Mouse (Mus musculus) heart, embryonic 10.5 days (tissue): ENCODE measurements around the gene 2700097O09Rik. TPM values are rescaled to one million over a fixed set of nuclear protein-coding genes. Genes with fewer than 3 reads are reported as not detected.
"Not testable (repeated sequence)": the region's sequence is repeated elsewhere in the genome, so short reads cannot be mapped to it uniquely, and the experiment has no call there.

ENCODE experiments used
- DNase-seq: peaks from one replicate; pipeline ENCODE4 v3.0.0-alpha.2; 2017; ENCODE audit warnings: low spot score
- H3K27ac ChIP-seq: fragments of 300-500 bp; sonication (generic); 2 replicates; pipeline ENCODE4 v1.5.1; 2016; ENCODE audit warnings: mild to moderate bottlenecking
- H3K27me3 ChIP-seq: fragments of 300-500 bp; sonication (generic); 2 replicates; pipeline ENCODE4 v1.6.1; 2016; ENCODE audit warnings: mild to moderate bottlenecking; ENCODE audit not compliant: poor library complexity, insufficient read depth, severe bottlenecking
- H3K36me3 ChIP-seq: fragments of 300-500 bp; sonication (generic); 2 replicates; pipeline ENCODE4 v1.6.1; 2016; ENCODE audit warnings: mild to moderate bottlenecking, moderate library complexity
- H3K4me1 ChIP-seq: fragments of 300-500 bp; sonication (generic); 2 replicates; pipeline ENCODE4 v1.6.1; 2016; ENCODE audit warnings: mild to moderate bottlenecking
- H3K4me3 ChIP-seq: fragments of 300-500 bp; sonication (generic); 2 replicates; pipeline ENCODE4 v1.5.1; 2016; ENCODE audit warnings: mild to moderate bottlenecking, moderate library complexity
- H3K9me3 ChIP-seq: fragments of 300-500 bp; sonication (generic); 2 replicates; pipeline ENCODE4 v1.6.1; 2016; ENCODE audit warnings: mild to moderate bottlenecking, moderate library complexity
- WGBS: fragments of 180-500 bp; shearing (Covaris S2); methylation state at CpG from one replicate; pipeline ENCODE4 v1.1.7; 2016; 5-methylcytosine and 5-hydroxymethylcytosine counted together
- polyA plus RNA-seq: library from polyadenylated mRNA; unstranded; fragments of >200 nt; fragmentation: Nextera tagmentation; extraction: Ambion mirVana; gene quantifications from 2 replicates; pipeline ENCODE4 v1.2.1, GENCODE M21; 2016

Gene 2700097O09Rik
- polyA plus RNA-seq, result 30.8 and 39.8 TPM in 2 replicates

GRCm38 (mm10) chr12:55079726-55080600 lies at the start of gene 2700097O09Rik, which contains the start of gene Srp54a:
2700097O09Rik (minus strand) TSS chr12:55080110.
Srp54a (plus strand) TSS chr12:55080262.
- DNase-seq, result peak; percentile 98
- H3K27me3 ChIP-seq, H3K9me3 ChIP-seq, H3K36me3 ChIP-seq, H3K4me1 ChIP-seq: not testable (repeated sequence)
- H3K4me3 ChIP-seq, result peak within 1 kb of the TSS; percentile 68
- under 1% methylated on average over 60 of the region's 60 CpGs for WGBS
- peak within 1 kb of the TSS; percentile 88 for H3K27ac ChIP-seq

- WGBS, result no CpG with 5 or more reads among the region's 18 CpGs
- H3K36me3 ChIP-seq, H3K9me3 ChIP-seq, H3K4me3 ChIP-seq, H3K27ac ChIP-seq, H3K4me1 ChIP-seq, DNase-seq, H3K27me3 ChIP-seq: not testable (repeated sequence)
Measured at GRCm38 (mm10) chr12:55124731-55125130, 44.8 kb upstream of the 2700097O09Rik start.

- no CpG with 5 or more reads among the region's 40 CpGs for WGBS
- not testable (repeated sequence) for H3K27ac ChIP-seq, H3K27me3 ChIP-seq, H3K4me1 ChIP-seq, H3K36me3 ChIP-seq, H3K4me3 ChIP-seq, H3K9me3 ChIP-seq, DNase-seq
Measured at GRCm38 (mm10) chr12:55124242-55124641, 44.3 kb upstream of the 2700097O09Rik start, which contains the start of gene Fam177a. Fam177a (plus strand) TSS chr12:55124469.

GRCm38 (mm10) chr12:55112616-55113015 lies 32.7 kb upstream of the 2700097O09Rik start:
- WGBS, result no CpG with 5 or more reads among the region's 7 CpGs
- DNase-seq, H3K9me3 ChIP-seq: not testable (repeated sequence)

GRCm38 (mm10) chr12:55092127-55092526 lies 12.2 kb upstream of the 2700097O09Rik start:
- not testable (repeated sequence) for H3K27me3 ChIP-seq, H3K4me3 ChIP-seq, H3K9me3 ChIP-seq, H3K4me1 ChIP-seq, H3K36me3 ChIP-seq, DNase-seq, H3K27ac ChIP-seq
- WGBS, result 92% methylated on average over 2 of the region's 7 CpGs

More at GRCm38 (mm10) chr12:55112616-55113015, 32.7 kb upstream of the 2700097O09Rik start:
- not testable (repeated sequence) for H3K27me3 ChIP-seq, H3K36me3 ChIP-seq, H3K4me1 ChIP-seq, H3K27ac ChIP-seq, H3K4me3 ChIP-seq

- not testable (repeated sequence) for H3K27me3 ChIP-seq, H3K36me3 ChIP-seq, H3K4me1 ChIP-seq, DNase-seq, H3K9me3 ChIP-seq
- Histone ChIP-seq H3K27ac (peak overlapping the region; percentile 88), H3K4me3 (peak overlapping the region; percentile 68)
- under 1% methylated on average over 25 of the region's 25 CpGs for whole genome bisulfite sequencing
Measured at GRCm38 (mm10) chr12:55080601-55080942, 662 bp upstream of the 2700097O09Rik start.

- H3K4me1 ChIP-seq, H3K4me3 ChIP-seq, H3K27ac ChIP-seq, DNase-seq, H3K9me3 ChIP-seq, H3K27me3 ChIP-seq, H3K36me3 ChIP-seq: not testable (repeated sequence)
- 59% methylated on average over 2 of the region's 2 CpGs for WGBS
Measured at GRCm38 (mm10) chr12:55078706-55079105, 1.2 kb downstream of the 2700097O09Rik start.

GRCm38 (mm10) chr12:55075296-55075695 lies 4.6 kb downstream of the 2700097O09Rik start:
- no peak for DNase-seq
- 91% methylated on average over 2 of the region's 2 CpGs for WGBS
- Histone ChIP-seq H3K4me3 (no peak overlapping the region), H3K4me1 (peaks cover 4% of the 10 kb centered on the region), H3K9me3 (no peaks in the 10 kb centered on the region), H3K27me3 (no peaks in the 10 kb centered on the region), H3K27ac (no peak overlapping the region), H3K36me3 (no peaks in the 10 kb centered on the region)

GRCm38 (mm10) chr12:55073686-55074085 lies 6.2 kb downstream of the 2700097O09Rik start:
- no peak for DNase-seq
- Histone ChIP-seq H3K4me3 (no peak overlapping the region), H3K4me1 (peaks cover 4% of the 10 kb centered on the region), H3K9me3 (no peaks in the 10 kb centered on the region), H3K27me3 (no peaks in the 10 kb centered on the region), H3K36me3 (no peaks in the 10 kb centered on the region), H3K27ac (0 out of 2 replicates have a peak overlapping the region, but pooled peaks have one; percentile 7)
- 51% methylated on average over 7 of the region's 7 CpGs for WGBS

- WGBS, result 49% methylated on average over 4 of the region's 4 CpGs
- Histone ChIP-seq H3K4me1 (peaks cover 4% of the 10 kb centered on the region), H3K9me3 (no peaks in the 10 kb centered on the region), H3K36me3 (peaks cover 4% of the 10 kb centered on the region), H3K4me3 (no peak overlapping the region), H3K27ac (no peak overlapping the region), H3K27me3 (no peaks in the 10 kb centered on the region)
- no peak for DNase-seq
Measured at GRCm38 (mm10) chr12:55072495-55072894, 7.4 kb downstream of the 2700097O09Rik start.

GRCm38 (mm10) chr12:55062141-55062540 lies 17.8 kb downstream of the 2700097O09Rik start:
- H3K9me3 ChIP-seq, result no peaks in the 10 kb centered on the region
- peaks cover 18% of the 10 kb centered on the region; the same call in 1 of the 2 replicates for H3K4me1 ChIP-seq
- peaks cover 15% of the 10 kb centered on the region; the same call in 1 of the 2 replicates for H3K36me3 ChIP-seq
- H3K4me3 ChIP-seq, result no peak overlapping the region
- H3K27me3 ChIP-seq, result no peaks in the 10 kb centered on the region
- H3K27ac ChIP-seq, result no peak overlapping the region
- 93% methylated on average over 1 of the region's 1 CpGs for WGBS
- no peak for DNase-seq

GRCm38 (mm10) chr12:55061006-55061405 lies 18.9 kb downstream of the 2700097O09Rik start:
- DNase-seq, result no peak
- H3K27me3 ChIP-seq, result no peaks in the 10 kb centered on the region
- peaks cover 11% of the 10 kb centered on the region; the same call in 1 of the 2 replicates for H3K36me3 ChIP-seq

GRCm38 (mm10) chr12:55060212-55060898 lies 19.6 kb downstream of the 2700097O09Rik start:
- Histone ChIP-seq H3K4me3 (no peak overlapping the region), H3K36me3 (peaks cover 11% of the 10 kb centered on the region; the same call in 1 of the 2 replicates), H3K4me1 (peaks cover 18% of the 10 kb centered on the region; the same call in 1 of the 2 replicates), H3K27ac (no peak overlapping the region), H3K27me3 (no peaks in the 10 kb centered on the region), H3K9me3 (no peaks in the 10 kb centered on the region)
- no peak for DNase-seq
- WGBS, result 45% methylated on average over 6 of the region's 6 CpGs

More at GRCm38 (mm10) chr12:55061006-55061405, 18.9 kb downstream of the 2700097O09Rik start:
- Histone ChIP-seq H3K27ac (no peak overlapping the region), H3K9me3 (no peaks in the 10 kb centered on the region), H3K4me3 (no peak overlapping the region), H3K4me1 (peaks cover 18% of the 10 kb centered on the region; the same call in 1 of the 2 replicates)
- 78% methylated on average over 10 of the region's 10 CpGs for WGBS
